Mouse (Mus musculus): ENCODE measurements around the gene Tprn.

Gene Tprn

GRCm38 (mm10) chr2:25262291-25262767 lies at the start of gene Tprn:
Gene Tprn (plus strand): TSS chr2:25262618.
- peak; percentile 90 to 97 for DNase-seq (ENCODE audit: low spot score in 2 of 2)

GRCm38 (mm10) chr2:25213266-25213865 lies 49.1 kb upstream of the Tprn start:
- no peak for DNase-seq (ENCODE audit: low spot score in 2 of 2)

- no peak for DNase-seq (ENCODE audit: low spot score in 2 of 2)
Observed at GRCm38 (mm10) chr2:25214444-25214843, 48.0 kb upstream of the Tprn start, which contains the start of gene Stpg3. Gene Stpg3 (minus strand): TSS chr2:25214637.

GRCm38 (mm10) chr2:25217666-25218065 lies 44.8 kb upstream of the Tprn start:
- no peak for DNase-seq (ENCODE audit: low spot score in 2 of 2)

GRCm38 (mm10) chr2:25218445-25218844 lies 44.0 kb upstream of the Tprn start, which contains the start of gene Fam166a:
Gene Fam166a (plus strand): TSS chr2:25218745.
- no peak for DNase-seq (ENCODE audit: low spot score in 2 of 2)

GRCm38 (mm10) chr2:25221331-25221772 lies 41.1 kb upstream of the Tprn start:
- no peak for DNase-seq (ENCODE audit: low spot score in 2 of 2)

- peak; percentile 86 to 94 for DNase-seq (ENCODE audit: low spot score in 2 of 2)
Observed at GRCm38 (mm10) chr2:25223681-25224491, 38.5 kb upstream of the Tprn start.

- DNase-seq (ENCODE audit: low spot score in 2 of 2): peak in 1 of 2 experiments; percentile 91
Observed at GRCm38 (mm10) chr2:25224492-25224765, 38.0 kb upstream of the Tprn start, which contains the start of gene Tubb4b. Gene Tubb4b (minus strand): TSS chr2:25224702.

- peak in 1 of 2 experiments; percentile 96 for DNase-seq (ENCODE audit: low spot score in 2 of 2)
Observed at GRCm38 (mm10) chr2:25224766-25225752, 37.4 kb upstream of the Tprn start.

- no peak for DNase-seq (ENCODE audit: low spot score in 2 of 2)
Observed at GRCm38 (mm10) chr2:25225811-25226379, 36.5 kb upstream of the Tprn start.

- no peak for DNase-seq (ENCODE audit: low spot score in 2 of 2)
Observed at GRCm38 (mm10) chr2:25226864-25227263, 35.6 kb upstream of the Tprn start.

GRCm38 (mm10) chr2:25227406-25227805 lies 35.0 kb upstream of the Tprn start:
- DNase-seq (ENCODE audit: low spot score in 2 of 2): no peak

GRCm38 (mm10) chr2:25228431-25228889 lies 34.0 kb upstream of the Tprn start:
- DNase-seq (ENCODE audit: low spot score in 2 of 2): peak; percentile 90 to 94

GRCm38 (mm10) chr2:25228995-25229530 lies 33.4 kb upstream of the Tprn start:
- no peak for DNase-seq (ENCODE audit: low spot score in 2 of 2)

- no peak for DNase-seq (ENCODE audit: low spot score in 2 of 2)
Observed at GRCm38 (mm10) chr2:25229582-25229981, 32.8 kb upstream of the Tprn start.

- DNase-seq (ENCODE audit: low spot score in 2 of 2): no peak
Observed at GRCm38 (mm10) chr2:25230581-25230980, 31.8 kb upstream of the Tprn start.

- no peak for DNase-seq (ENCODE audit: low spot score in 2 of 2)
Observed at GRCm38 (mm10) chr2:25231038-25231437, 31.4 kb upstream of the Tprn start.

- no peak for DNase-seq (ENCODE audit: low spot score in 2 of 2)
Observed at GRCm38 (mm10) chr2:25233421-25233820, 29.0 kb upstream of the Tprn start.

- no peak for DNase-seq (ENCODE audit: low spot score in 2 of 2)
Observed at GRCm38 (mm10) chr2:25234050-25234449, 28.4 kb upstream of the Tprn start, which contains the start of gene Slc34a3. Gene Slc34a3 (minus strand): TSS chr2:25234364.

GRCm38 (mm10) chr2:25234551-25235220 lies 27.7 kb upstream of the Tprn start:
- no peak for DNase-seq (ENCODE audit: low spot score in 2 of 2)
